Mouse (Mus musculus) ES-Bruce4 (cell line): ENCODE measurements around the gene Dst. TPM values are rescaled to one million over a fixed set of nuclear protein-coding genes. Genes with fewer than 3 reads are reported as not detected.

Experiments used
- H3K27ac ChIP-seq: 2 replicates; pipeline ENCODE4 v1.5.1; 2012; ENCODE audit warnings: low read length, inconsistent platforms; ENCODE audit not compliant: insufficient read depth
- H3K27me3 ChIP-seq: 2 replicates; pipeline ENCODE4 v1.6.1; 2012; ENCODE audit warnings: mild to moderate bottlenecking, low read length, inconsistent platforms; ENCODE audit not compliant: control insufficient read depth, poor library complexity, insufficient read depth, severe bottlenecking
- H3K36me3 ChIP-seq: 2 replicates; pipeline ENCODE4 v1.6.1; 2012; ENCODE audit warnings: inconsistent platforms, mild to moderate bottlenecking, low read length, moderate library complexity; ENCODE audit not compliant: control insufficient read depth, poor library complexity, insufficient read depth, severe bottlenecking
- H3K4me1 ChIP-seq: one replicate; pipeline ENCODE4 v1.8.1; 2011; ENCODE audit warnings: low read length; ENCODE audit not compliant: control insufficient read depth, insufficient read depth
- H3K4me3 ChIP-seq: 2 replicates; pipeline ENCODE4 v1.5.1; 2011; ENCODE audit warnings: low read depth, mild to moderate bottlenecking, low read length
- H3K9ac ChIP-seq: 2 replicates; pipeline ENCODE4 v1.6.1; 2012; ENCODE audit warnings: low read depth, mild to moderate bottlenecking, inconsistent platforms; ENCODE audit not compliant: poor library complexity, severe bottlenecking
- H3K9me3 ChIP-seq: replicated peaks from 2 replicates; pipeline ENCODE4 v1.6.1; 2012; ENCODE audit warnings: mild to moderate bottlenecking, low read length, inconsistent platforms; ENCODE audit not compliant: control insufficient read depth, poor library complexity, insufficient read depth, severe bottlenecking
- CTCF ChIP-seq: IDR thresholded peaks from one replicate; pipeline ENCODE4 v1.8.1; 2011; ENCODE audit warnings: low read depth, low read length
- EP300 ChIP-seq: IDR thresholded peaks from 2 replicates; pipeline ENCODE4 v1.6.1; 2011; ENCODE audit warnings: low read depth, low read length; ENCODE audit not compliant: insufficient read depth
- POLR2A ChIP-seq: IDR thresholded peaks from one replicate; pipeline ENCODE4 v1.8.1; 2011; ENCODE audit warnings: low read length; ENCODE audit not compliant: insufficient read depth
- polyA plus RNA-seq: library from polyadenylated mRNA; stranded (reverse); fragments of >200 nt; gene quantifications from 2 replicates; pipeline ENCODE4 v1.2.4, GENCODE M21; 2011; ENCODE audit warnings: low read depth; ENCODE audit not compliant: missing spikeins, insufficient read depth, insufficient read length

Dst gene
- polyA plus RNA-seq, 1 experiment = 296 TPM

DNA sequence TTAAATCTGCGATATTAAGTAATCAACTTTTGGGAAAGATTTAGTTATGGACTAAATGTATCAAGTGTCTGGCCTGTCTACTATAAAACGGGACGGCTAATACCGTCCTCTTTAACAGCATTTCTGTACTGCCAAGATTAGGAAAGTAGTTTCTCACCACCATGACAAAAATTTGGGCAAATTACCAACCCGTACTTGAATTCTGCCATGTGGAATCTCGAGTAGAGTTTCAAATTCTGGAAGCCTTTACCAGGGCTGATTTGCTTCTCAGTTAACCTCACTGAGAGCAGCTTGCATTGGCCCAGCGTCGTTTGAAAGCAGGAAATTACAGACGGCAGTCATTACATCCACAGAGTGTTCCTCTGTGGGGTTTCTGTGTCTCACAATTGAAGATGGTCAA, 310.8 kb downstream of the Dst start:
- no peak overlapping the region for H3K4me3 ChIP-seq
- TF ChIP-seq CTCF = no peak
- no peak for TF ChIP-seq POLR2A
- no peak for TF ChIP-seq EP300
- no peaks in the 10 kb centered on the region for H3K9me3 ChIP-seq
- H3K4me1 ChIP-seq = no peaks in the 10 kb centered on the region
- H3K27ac ChIP-seq = no peak overlapping the region
- H3K27me3 ChIP-seq = no peaks in the 10 kb centered on the region
- H3K9ac ChIP-seq = no peak overlapping the region
- H3K36me3 ChIP-seq = peaks cover 34% of the 10 kb centered on the region

- Histone ChIP-seq H3K27me3 (no peaks in the 10 kb centered on the region), H3K36me3 (peaks cover 29% of the 10 kb centered on the region), H3K9ac (no peak overlapping the region), H3K4me3 (no peak overlapping the region), H3K9me3 (no peaks in the 10 kb centered on the region), H3K27ac (no peak overlapping the region), H3K4me1 (no peaks in the 10 kb centered on the region)
- TF ChIP-seq POLR2A (no peak), EP300 (no peak), CTCF (no peak)
These were observed 312.1 kb downstream of the Dst start for GRCm38 (mm10) chr1:34220094-34220601.

GRCm38 (mm10) chr1:34223866-34224265, 315.8 kb downstream of the Dst start:
- no peaks in the 10 kb centered on the region for H3K9me3 ChIP-seq
- H3K4me1 ChIP-seq = no peaks in the 10 kb centered on the region
- H3K36me3 ChIP-seq = peaks cover 47% of the 10 kb centered on the region
- no peak for TF ChIP-seq POLR2A
- TF ChIP-seq CTCF = no peak
- TF ChIP-seq EP300 = no peak
- H3K27me3 ChIP-seq = no peaks in the 10 kb centered on the region
- no peak overlapping the region for H3K4me3 ChIP-seq
- H3K9ac ChIP-seq = no peak overlapping the region
- no peak overlapping the region for H3K27ac ChIP-seq

DNA sequence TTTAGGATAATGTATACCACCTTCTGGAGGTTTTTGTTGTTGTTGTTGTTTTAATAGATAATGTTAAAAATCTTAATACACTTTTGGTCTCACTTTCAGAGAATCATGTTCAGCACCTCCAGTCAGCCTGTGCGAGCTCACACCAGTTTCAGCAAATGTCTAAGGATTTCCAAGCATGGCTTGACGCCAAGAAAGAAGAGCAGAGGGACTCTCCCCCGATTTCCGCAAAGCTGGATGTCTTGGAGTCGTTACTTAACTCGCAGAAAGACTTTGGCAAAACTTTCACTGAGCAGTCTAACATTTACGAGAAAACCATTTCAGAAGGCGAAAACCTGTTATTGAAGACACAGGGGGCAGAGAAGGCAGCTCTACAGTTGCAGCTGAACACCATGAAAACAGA, 319.7 kb downstream of the Dst start:
- Histone ChIP-seq H3K36me3 (peaks cover 49% of the 10 kb centered on the region), H3K4me1 (no peaks in the 10 kb centered on the region), H3K9me3 (no peaks in the 10 kb centered on the region), H3K9ac (no peak overlapping the region), H3K4me3 (no peak overlapping the region), H3K27ac (no peak overlapping the region), H3K27me3 (no peaks in the 10 kb centered on the region)
- no peak for TF ChIP-seq EP300
- no peak for TF ChIP-seq CTCF
- no peak for TF ChIP-seq POLR2A

DNA sequence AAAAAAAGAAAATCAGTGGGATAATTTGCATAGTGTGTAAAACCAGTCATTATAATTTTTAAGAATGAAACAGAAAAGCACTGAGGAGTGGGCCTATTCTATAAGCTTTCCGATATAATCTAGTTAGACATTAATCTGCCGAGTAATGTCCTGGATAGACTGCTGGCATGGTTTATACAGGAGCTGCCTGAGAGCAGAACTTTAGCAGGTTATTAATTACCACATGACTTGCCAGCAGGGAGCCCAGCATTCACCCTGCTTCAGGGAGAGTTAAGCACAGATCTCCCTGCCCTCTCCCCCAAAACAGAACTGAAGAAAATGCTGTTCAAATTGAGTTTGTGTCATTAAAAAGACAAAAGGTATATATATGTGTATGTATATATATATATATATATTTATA, 323.0 kb downstream of the Dst start:
- no peak overlapping the region for H3K27ac ChIP-seq
- no peak for TF ChIP-seq CTCF
- TF ChIP-seq POLR2A = no peak
- TF ChIP-seq EP300 = no peak
- no peaks in the 10 kb centered on the region for H3K4me1 ChIP-seq

DNA sequence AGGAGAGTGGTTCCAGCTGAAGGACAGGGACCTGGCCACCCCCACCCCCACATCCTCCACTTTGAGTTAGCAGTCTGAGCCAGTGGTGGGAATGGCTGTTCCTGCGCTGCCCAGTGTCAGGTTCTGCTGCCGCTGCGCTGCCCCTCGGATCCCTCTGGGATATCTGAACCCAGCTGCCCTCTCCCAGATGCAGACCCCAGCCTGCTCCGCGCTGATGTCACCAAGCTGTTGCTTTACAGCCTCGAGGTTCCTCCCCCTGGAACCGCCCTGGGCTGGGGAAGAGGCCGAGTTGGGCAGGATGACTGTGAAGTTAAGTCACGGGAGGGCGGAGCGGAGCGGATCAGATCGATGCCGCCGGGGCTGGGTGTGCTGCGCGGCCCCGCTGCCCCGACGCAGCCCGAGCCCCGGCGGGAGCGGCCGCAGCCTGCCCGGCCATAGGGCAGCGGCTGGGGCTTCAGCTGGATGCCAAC, 328.3 kb downstream of the Dst start:
- no peaks in the 10 kb centered on the region for H3K27me3 ChIP-seq
- no peak overlapping the region for H3K27ac ChIP-seq
- H3K4me1 ChIP-seq = no peaks in the 10 kb centered on the region
- no peaks in the 10 kb centered on the region for H3K9me3 ChIP-seq
- H3K9ac ChIP-seq = no peak overlapping the region
- TF ChIP-seq POLR2A = no peak
- TF ChIP-seq EP300 = no peak
- TF ChIP-seq CTCF = no peak
- peaks cover 12% of the 10 kb centered on the region; the same call in 1 of the 2 replicates for H3K36me3 ChIP-seq
- H3K4me3 ChIP-seq = peak overlapping the region; percentile 5; the same call in 1 of the 2 replicates

More for the DNA sequence above, 323.0 kb downstream of the Dst start:
- Histone ChIP-seq H3K4me3 (no peak overlapping the region), H3K27me3 (no peaks in the 10 kb centered on the region), H3K36me3 (peaks cover 33% of the 10 kb centered on the region), H3K9ac (no peak overlapping the region), H3K9me3 (no peaks in the 10 kb centered on the region)
